Mouse (Mus musculus) liver, postnatal 0 days (tissue): ENCODE measurements around the gene Plxna4.

ENCODE experiments used
- CTCF ChIP-seq: sonication (generic); IDR thresholded peaks from 2 replicates; pipeline ENCODE4 v1.5.1; 2016; ENCODE audit warnings: antibody characterized with exemption, low read depth
- EP300 ChIP-seq: IDR thresholded peaks from 2 replicates; pipeline ENCODE4 v1.6.1; 2016; ENCODE audit warnings: antibody characterized with exemption, low read depth, mild to moderate bottlenecking

- TF ChIP-seq CTCF (no peak), EP300 (no peak)
These were observed 443.2 kb downstream of the Plxna4 start for GRCm38 (mm10) chr6:32144771-32145170.
